Mouse (Mus musculus): Measurements from ENCODE around the gene Pomp.
A peak's percentile ranks its signal among the peaks of the same experiment; 100 is the strongest.
"Not testable (repeated sequence)": the region's sequence is repeated elsewhere in the genome, so short reads cannot be mapped to it uniquely, and the experiment has no call there.

Gene Pomp

GRCm38 (mm10) chr5:147860076-147860448, 199 bp upstream of the Pomp start:
- DNase-seq (ENCODE audit: low read depth, low spot score), result no peak

- no peak for DNase-seq (ENCODE audit: low read depth, low spot score)
Measured at GRCm38 (mm10) chr5:147868674-147869073, 8.4 kb downstream of the Pomp start.

GRCm38 (mm10) chr5:147869568-147869967, 9.3 kb downstream of the Pomp start:
- no peak for DNase-seq (ENCODE audit: low read depth, low spot score)

DNA sequence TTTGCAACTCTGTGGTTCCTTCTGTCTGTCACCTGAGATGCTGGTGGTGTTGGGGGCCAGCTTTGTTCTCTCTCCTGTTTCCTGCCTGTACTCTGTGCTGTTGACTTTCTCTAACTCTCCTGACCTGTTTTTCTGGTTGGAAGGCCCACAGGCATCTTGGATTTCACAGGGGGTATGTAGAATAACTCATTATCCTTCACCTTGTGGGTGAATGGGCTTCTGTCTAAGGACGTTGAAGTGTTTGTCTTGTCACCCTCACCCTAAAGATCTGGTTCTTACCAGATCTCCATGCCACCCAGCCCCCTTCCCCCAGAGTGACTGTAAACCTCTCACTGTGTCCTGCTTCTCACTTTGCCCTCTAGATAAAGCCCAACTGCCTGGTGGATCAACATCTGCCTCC, 10.0 kb downstream of the Pomp start:
- DNase-seq (ENCODE audit: low read depth, low spot score), result no peak

GRCm38 (mm10) chr5:147871091-147871820, 11.0 kb downstream of the Pomp start:
- no peak for DNase-seq (ENCODE audit: low read depth, low spot score)

- DNase-seq (ENCODE audit: low read depth, low spot score), result no peak
Measured at GRCm38 (mm10) chr5:147874491-147875065, 14.3 kb downstream of the Pomp start.

- DNase-seq (ENCODE audit: low read depth, low spot score), result no peak
Measured at GRCm38 (mm10) chr5:147875210-147875609, 14.9 kb downstream of the Pomp start.

- DNase-seq (ENCODE audit: low read depth, low spot score), result no peak
Measured at GRCm38 (mm10) chr5:147877520-147877919, 17.3 kb downstream of the Pomp start.

GRCm38 (mm10) chr5:147879971-147880682, 19.9 kb downstream of the Pomp start:
- DNase-seq (ENCODE audit: low read depth, low spot score), result no peak

DNA sequence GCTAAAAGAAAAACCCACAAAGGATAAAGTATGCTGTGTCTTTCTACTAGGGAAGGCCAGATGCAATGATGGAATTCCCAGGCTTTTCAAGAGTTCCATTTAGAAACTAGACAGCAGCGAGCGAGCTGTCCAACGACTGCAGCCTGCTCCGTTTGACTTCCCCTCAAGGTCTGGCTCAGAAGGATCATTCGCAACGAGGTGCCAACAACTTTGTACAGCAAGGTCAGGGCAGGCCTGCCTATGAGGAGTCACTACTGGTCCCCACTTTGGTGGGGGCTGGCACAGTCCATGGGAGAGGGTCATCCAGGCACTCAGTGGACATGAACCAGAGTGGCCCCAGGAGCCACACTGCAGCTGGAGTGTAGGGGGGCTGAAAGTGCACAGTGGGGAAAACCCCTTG, 23.3 kb downstream of the Pomp start:
- no peak for DNase-seq (ENCODE audit: low read depth, low spot score)

- no peak for DNase-seq (ENCODE audit: low read depth, low spot score)
Measured at GRCm38 (mm10) chr5:147888313-147889297, 28.3 kb downstream of the Pomp start.

- no peak for DNase-seq (ENCODE audit: low read depth, low spot score)
Measured at GRCm38 (mm10) chr5:147892735-147893134, 32.5 kb downstream of the Pomp start.

- no peak for DNase-seq (ENCODE audit: low read depth, low spot score)
Measured at GRCm38 (mm10) chr5:147893143-147893542, 32.9 kb downstream of the Pomp start.

GRCm38 (mm10) chr5:147893766-147894454, 33.6 kb downstream of the Pomp start:
- DNase-seq (ENCODE audit: low read depth, low spot score), result no peak

DNA sequence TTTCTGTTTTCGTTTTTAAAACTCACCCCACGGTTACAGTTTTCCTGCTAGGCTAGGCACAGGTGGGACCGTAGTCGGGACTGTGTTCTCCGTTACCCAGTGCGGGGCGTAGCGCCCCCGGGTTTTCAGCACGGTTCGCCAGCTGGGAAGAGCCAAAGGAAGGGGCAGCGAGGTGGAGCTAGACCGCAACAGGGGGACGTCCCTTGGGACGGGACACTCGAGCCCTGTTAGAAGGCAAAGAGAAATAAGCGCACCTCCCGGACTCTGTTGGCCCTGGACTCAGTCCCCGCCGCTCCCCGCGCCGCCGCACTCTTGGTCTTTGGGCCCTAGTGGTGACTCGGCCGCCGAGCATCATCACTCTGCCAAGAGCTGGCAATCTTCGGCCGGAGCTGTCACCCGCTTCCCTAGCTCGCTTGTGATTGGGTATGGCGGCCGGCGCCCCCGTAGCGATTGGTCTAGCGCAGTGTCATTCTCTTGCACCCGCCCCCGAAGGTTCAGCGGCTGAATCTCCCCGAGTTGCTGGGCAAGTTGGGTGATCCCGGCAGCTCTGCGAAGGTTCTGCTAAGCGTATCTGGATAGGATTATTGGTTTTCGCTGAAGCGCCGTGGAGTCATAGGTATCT, 34.3 kb downstream of the Pomp start, which contains the start of gene Slc46a3:
Gene Slc46a3, minus strand, starts transcription at position 361 of the 622 bp plus-strand sequence.
- peak; percentile 87 for DNase-seq (ENCODE audit: low read depth, low spot score)

- DNase-seq (ENCODE audit: low read depth, low spot score), result no peak
Measured at GRCm38 (mm10) chr5:147895436-147896198, 35.4 kb downstream of the Pomp start.

GRCm38 (mm10) chr5:147896501-147896900, 36.2 kb downstream of the Pomp start:
- not testable (repeated sequence) for DNase-seq (ENCODE audit: low read depth, low spot score)

DNA sequence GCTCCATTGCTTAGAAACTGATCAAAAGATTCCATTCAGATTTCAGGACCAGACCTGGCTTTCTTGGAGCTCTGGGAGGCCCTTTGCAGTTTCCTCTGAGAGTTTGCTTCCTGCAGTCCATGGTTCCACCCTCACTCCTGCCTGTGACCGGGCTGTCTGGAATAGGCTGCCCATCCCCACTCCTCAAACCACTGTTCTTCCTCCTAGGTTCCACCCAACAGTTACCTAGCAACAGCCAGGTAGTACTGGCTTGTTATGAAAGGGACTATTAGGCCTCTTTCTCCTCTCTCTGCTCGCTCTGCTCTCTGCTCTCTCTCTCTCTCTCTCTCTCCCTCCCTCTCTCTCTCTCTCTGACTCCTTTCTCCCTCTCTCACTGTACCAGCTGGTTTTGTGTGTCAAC, 38.0 kb downstream of the Pomp start:
- no peak for DNase-seq (ENCODE audit: low read depth, low spot score)

DNA sequence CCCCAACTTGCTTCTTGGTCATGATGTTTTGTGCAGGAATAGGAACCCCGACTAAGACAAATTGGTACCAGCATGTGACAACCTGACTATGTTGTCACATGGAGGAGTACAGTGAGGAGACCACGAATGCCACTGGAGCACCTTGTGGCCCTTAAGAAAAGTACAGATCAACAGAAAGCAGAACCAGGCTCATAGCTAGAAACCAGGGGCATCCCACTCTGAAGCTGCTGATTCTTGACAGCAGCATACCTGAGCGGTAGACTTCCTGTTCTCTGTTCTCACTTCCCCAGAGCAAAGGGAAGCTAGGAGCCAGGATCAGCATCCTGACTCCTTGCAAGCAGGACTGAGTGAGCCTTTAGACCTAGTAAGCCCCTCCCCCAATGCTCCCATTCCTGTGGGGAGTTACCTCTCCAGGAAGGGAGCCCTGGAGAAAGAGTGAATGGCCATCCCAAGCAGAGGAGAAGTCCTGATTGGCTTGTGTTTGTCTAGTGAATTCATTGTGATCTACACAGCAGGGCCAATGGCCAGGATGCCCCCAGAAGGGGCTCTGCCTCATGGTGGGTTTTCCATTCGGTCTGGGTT, 38.8 kb downstream of the Pomp start:
- no peak for DNase-seq (ENCODE audit: low read depth, low spot score)

Data from forelimb bud, embryonic 11.5 days (tissue).